Mouse (Mus musculus) hindbrain, embryonic 14.5 days (tissue): ENCODE measurements around the gene Pdp2. TPM values are rescaled to one million over a fixed set of nuclear protein-coding genes. Genes with fewer than 3 reads are reported as not detected.

Experiments
- ATAC-seq: fragments of 200-750 bp; cut with Nextera tagmentation; 2 replicates; pipeline ENCODE4 v1.8.0; 2017; ENCODE audit warnings: moderate number of reproducible peaks, mild to moderate bottlenecking, moderate TSS enrichment, moderate library complexity; ENCODE audit not compliant: low FRiP score
- DNase-seq: peaks from one replicate; pipeline ENCODE4 v3.0.0-alpha.2; 2015; ENCODE audit warnings: low spot score
- H3K27ac ChIP-seq: fragments of 300-500 bp; sonication (generic); 2 replicates; pipeline ENCODE4 v1.5.1; 2014; ENCODE audit warnings: mild to moderate bottlenecking, moderate library complexity
- H3K27me3 ChIP-seq: fragments of 300-500 bp; sonication (generic); 2 replicates; pipeline ENCODE4 v1.6.1; 2014; ENCODE audit warnings: mild to moderate bottlenecking, low read length, mixed read lengths; ENCODE audit not compliant: control insufficient read depth, insufficient read depth
- H3K36me3 ChIP-seq: fragments of 300-500 bp; sonication (generic); replicated peaks from 2 replicates; pipeline ENCODE4 v1.6.1; 2014; ENCODE audit not compliant: control insufficient read depth, insufficient read depth
- H3K4me1 ChIP-seq: fragments of 300-500 bp; sonication (generic); replicated peaks from 2 replicates; pipeline ENCODE4 v1.6.1; 2014; ENCODE audit warnings: antibody characterized with exemption, low read length, mixed read lengths; ENCODE audit not compliant: control insufficient read depth, insufficient read depth
- H3K4me2 ChIP-seq: fragments of 300-500 bp; sonication (generic); replicated peaks from 2 replicates; pipeline ENCODE4 v1.6.1; 2014; ENCODE audit warnings: mild to moderate bottlenecking, moderate library complexity
- H3K4me3 ChIP-seq: fragments of 300-500 bp; sonication (generic); replicated peaks from 2 replicates; pipeline ENCODE4 v1.5.1; 2014; ENCODE audit warnings: mild to moderate bottlenecking, low read length
- H3K9ac ChIP-seq: fragments of 300-500 bp; sonication (generic); 2 replicates; pipeline ENCODE4 v1.6.1; 2014
- H3K9me3 ChIP-seq: fragments of 300-500 bp; sonication (generic); 2 replicates; pipeline ENCODE4 v1.6.1; 2016; ENCODE audit warnings: low read length; ENCODE audit not compliant: control insufficient read depth
- WGBS: fragments of 180-500 bp; shearing (Covaris S2); extraction: QIAGEN DNeasy Blood & Tissue Kit; methylation state at CpG from one replicate; pipeline ENCODE4 v1.1.7; 2014; 5-methylcytosine and 5-hydroxymethylcytosine counted together
- polyA plus RNA-seq: library from polyadenylated mRNA; unstranded; fragments of >200 nt; fragmentation: Nextera tagmentation; extraction: Ambion mirVana; gene quantifications from 2 replicates; pipeline ENCODE4 v1.2.1, GENCODE M21; 2014

The Pdp2 gene
- polyA plus RNA-seq, 1 experiment from 2014 or later, result 18.7 TPM

DNA sequence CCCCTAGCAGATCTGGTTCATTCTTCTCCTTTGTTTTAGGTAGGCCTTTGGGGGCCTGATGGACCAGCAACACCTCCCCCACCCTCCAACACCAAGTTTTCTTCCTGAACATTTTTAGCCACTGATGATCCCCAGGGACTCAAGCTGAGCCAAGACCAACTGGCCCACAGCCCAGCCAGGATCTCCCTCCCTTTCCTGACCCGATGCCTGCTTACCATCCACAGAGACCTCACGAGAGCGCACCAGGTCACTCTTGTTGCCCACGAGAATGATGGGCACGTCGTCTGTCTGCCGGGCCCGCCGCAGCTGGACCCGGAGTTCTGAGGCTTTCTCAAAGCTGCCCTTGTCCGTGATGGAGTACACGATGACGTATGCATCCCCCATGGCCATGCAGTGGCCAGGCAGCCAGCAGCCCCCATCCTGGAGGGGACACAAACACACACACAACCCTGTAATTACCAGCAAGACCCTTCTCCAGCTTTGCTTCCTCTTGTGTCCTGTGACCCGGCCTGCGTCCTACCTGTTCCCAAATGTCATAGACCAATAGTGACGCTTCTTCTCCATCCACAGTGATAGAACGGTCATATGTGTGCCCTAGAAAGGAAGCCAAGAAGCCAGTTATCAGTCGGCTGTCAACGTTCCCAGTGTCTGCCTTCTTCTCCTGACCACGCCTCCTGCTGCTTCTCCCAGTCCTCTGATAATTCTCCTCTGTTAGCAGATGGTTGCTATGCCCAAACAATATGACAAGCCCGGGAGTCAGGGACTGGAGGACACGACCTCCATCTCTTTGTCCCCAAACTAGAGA lies 38.3 kb downstream of the Pdp2 start:
- no peak overlapping the region for H3K4me3 ChIP-seq
- no peaks in the 10 kb centered on the region for H3K36me3 ChIP-seq
- WGBS, result 73% methylated on average over 22 of the region's 22 CpGs
- H3K4me2 ChIP-seq, result no peak overlapping the region
- DNase-seq (no peak), ATAC-seq (no peak)
- H3K4me1 ChIP-seq, result peaks cover 8% of the 10 kb centered on the region; the same call in 1 of the 2 replicates
- H3K9me3 ChIP-seq, result no peaks in the 10 kb centered on the region
- peaks cover 27% of the 10 kb centered on the region for H3K27me3 ChIP-seq
- no peak overlapping the region for H3K27ac ChIP-seq
- H3K9ac ChIP-seq, result no peak overlapping the region

DNA sequence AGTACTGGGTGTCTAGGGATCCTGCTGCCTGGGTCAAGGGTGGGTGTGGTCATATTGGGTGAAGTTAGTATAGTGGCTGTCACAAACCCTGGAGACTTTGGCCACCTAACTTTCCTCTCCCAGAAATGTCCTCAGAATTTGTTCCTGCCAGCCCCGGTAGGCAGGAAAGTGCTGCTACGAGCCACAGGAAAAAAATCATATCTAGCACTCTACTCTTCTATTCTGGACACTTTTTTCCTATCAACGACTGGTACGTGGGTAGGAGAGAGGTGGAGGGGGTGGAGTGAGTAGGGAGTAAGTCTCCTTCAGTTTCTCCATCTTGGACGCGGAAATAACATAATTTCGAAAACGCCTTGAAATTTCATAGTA lies 38.8 kb downstream of the Pdp2 start:
- Histone ChIP-seq H3K27ac (no peak overlapping the region), H3K9ac (no peak overlapping the region), H3K4me1 (peaks cover 8% of the 10 kb centered on the region; the same call in 1 of the 2 replicates), H3K4me3 (no peak overlapping the region), H3K36me3 (peaks cover under 1% of the 10 kb centered on the region; the same call in 1 of the 2 replicates), H3K9me3 (no peaks in the 10 kb centered on the region), H3K4me2 (peak overlapping the region; percentile 60), H3K27me3 (peaks cover 27% of the 10 kb centered on the region)
- ATAC-seq (no peak), DNase-seq (no peak)
- WGBS, result 38% methylated on average over 8 of the region's 8 CpGs

DNA sequence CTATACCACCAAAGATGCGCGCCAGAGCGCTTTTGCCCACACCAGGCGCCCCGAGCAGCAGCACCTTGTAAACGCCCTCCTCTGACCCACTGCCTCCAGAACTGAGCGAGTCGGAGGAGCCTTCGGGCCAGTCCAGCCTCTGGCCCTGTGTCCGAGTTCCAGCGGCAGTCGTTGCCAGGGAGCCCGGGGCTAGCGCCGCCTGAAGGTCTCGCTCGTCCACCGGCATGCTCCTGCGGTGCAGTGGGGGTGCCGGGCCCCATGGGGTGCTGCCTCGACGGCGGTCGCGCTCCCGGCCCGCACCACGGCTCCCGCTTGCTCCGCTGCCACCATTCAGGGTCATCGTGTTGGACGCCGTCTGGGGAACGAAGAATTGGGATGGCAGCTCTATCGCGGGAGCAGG lies 39.3 kb downstream of the Pdp2 start:
- under 1% methylated on average over 36 of the region's 36 CpGs for WGBS
- peak overlapping the region; percentile 60 for H3K4me2 ChIP-seq
- DNase-seq, result no peak
- peaks cover 6% of the 10 kb centered on the region for H3K36me3 ChIP-seq
- no peak overlapping the region for H3K27ac ChIP-seq
- peak; percentile 18 for ATAC-seq
- peaks cover 27% of the 10 kb centered on the region for H3K27me3 ChIP-seq
- H3K9me3 ChIP-seq, result no peaks in the 10 kb centered on the region
- H3K4me1 ChIP-seq, result peaks cover 8% of the 10 kb centered on the region; the same call in 1 of the 2 replicates
- peak overlapping the region; percentile 40; the same call in 1 of the 2 replicates for H3K9ac ChIP-seq
- H3K4me3 ChIP-seq, result peak overlapping the region; percentile 26

- Histone ChIP-seq H3K4me3 (peak within 1 kb of the TSS; percentile 26), H3K4me1 (peaks cover 8% of the 10 kb centered on the region; the same call in 1 of the 2 replicates), H3K36me3 (peaks cover 7% of the 10 kb centered on the region), H3K9ac (peak within 1 kb of the TSS; percentile 40; the same call in 1 of the 2 replicates), H3K4me2 (peak within 1 kb of the TSS; percentile 60), H3K27ac (no peak within 1 kb of the TSS), H3K27me3 (peaks cover 27% of the 10 kb centered on the region), H3K9me3 (no peaks in the 10 kb centered on the region)
- ATAC-seq (peak; percentile 66), DNase-seq (peak; percentile 34)
- WGBS, result 1% methylated on average over 23 of the region's 28 CpGs
Measured at GRCm38 (mm10) chr8:104630981-104631663, 39.9 kb downstream of the Pdp2 start, which contains the start of gene Rrad. Rrad (minus strand) TSS chr8:104631327.

- Histone ChIP-seq H3K9me3 (no peaks in the 10 kb centered on the region), H3K9ac (no peak overlapping the region), H3K4me3 (0 out of 2 replicates have a peak overlapping the region, but pooled peaks have one; percentile 26), H3K27me3 (peaks cover 27% of the 10 kb centered on the region), H3K4me2 (0 out of 2 replicates have a peak overlapping the region, but pooled peaks have one; percentile 60), H3K36me3 (peaks cover 7% of the 10 kb centered on the region), H3K27ac (no peak overlapping the region), H3K4me1 (peaks cover 8% of the 10 kb centered on the region; the same call in 1 of the 2 replicates)
- no peak for ATAC-seq
- DNase-seq, result no peak
- 28% methylated on average over 5 of the region's 5 CpGs for WGBS
Measured at GRCm38 (mm10) chr8:104631975-104632374, 40.7 kb downstream of the Pdp2 start.

DNA sequence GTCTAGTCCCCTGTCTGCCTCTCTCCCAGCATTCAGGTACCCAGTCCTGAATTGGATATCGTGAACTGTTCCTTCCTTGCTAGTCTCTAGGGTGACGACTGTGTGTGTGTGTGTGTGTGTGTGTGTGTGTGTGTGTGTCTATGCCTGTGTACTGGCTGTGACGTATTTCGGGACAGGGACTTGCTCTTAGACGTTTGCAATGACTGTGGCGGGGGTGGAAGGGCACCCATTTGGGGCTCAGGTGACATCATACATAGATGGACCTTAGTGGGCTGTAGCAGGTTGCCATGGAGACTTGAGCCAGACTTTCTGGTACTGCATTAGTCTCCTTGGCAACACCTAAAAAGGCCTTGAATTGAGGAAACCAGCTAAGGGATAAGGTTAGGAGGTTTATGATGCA lies 41.2 kb downstream of the Pdp2 start:
- WGBS, result 58% methylated on average over 6 of the region's 6 CpGs
- Histone ChIP-seq H3K9me3 (no peaks in the 10 kb centered on the region), H3K27me3 (peaks cover 27% of the 10 kb centered on the region), H3K9ac (no peak overlapping the region), H3K27ac (no peak overlapping the region), H3K4me3 (no peak overlapping the region), H3K4me2 (no peak overlapping the region), H3K36me3 (peaks cover 7% of the 10 kb centered on the region), H3K4me1 (peaks cover 8% of the 10 kb centered on the region; the same call in 1 of the 2 replicates)
- no peak for ATAC-seq
- no peak for DNase-seq

DNA sequence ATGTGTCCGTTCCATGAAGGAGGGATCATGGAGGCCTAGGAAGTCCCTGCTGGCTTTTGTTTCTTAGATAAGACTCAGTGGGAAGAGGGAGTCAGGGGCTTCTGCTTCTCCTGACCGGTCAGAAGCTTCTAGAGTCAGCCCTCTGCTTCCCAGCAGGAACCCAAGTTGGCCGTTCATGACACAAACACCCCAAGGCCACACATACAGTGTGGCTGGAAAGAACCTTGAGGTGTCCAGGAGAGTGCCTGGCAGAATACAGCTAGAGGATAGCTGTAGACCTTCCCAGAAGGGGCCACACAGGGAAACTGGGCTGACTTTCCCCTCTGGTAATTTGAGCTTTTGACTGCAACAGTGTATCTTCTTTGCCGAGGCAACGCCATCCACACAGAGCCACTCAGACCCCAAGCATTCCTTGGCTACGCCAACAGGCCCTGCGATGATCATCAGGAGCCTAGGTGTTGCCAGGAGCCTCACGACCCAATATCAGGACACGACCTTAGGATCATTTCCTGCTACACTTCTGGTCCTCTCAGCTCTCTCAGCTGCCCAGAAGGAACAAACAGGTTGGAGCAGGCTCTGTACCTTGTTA lies 42.0 kb downstream of the Pdp2 start:
- no peak overlapping the region for H3K27ac ChIP-seq
- H3K4me1 ChIP-seq, result peaks cover 8% of the 10 kb centered on the region; the same call in 1 of the 2 replicates
- ATAC-seq (no peak), DNase-seq (no peak)
- peaks cover 27% of the 10 kb centered on the region for H3K27me3 ChIP-seq
- 76% methylated on average over 9 of the region's 9 CpGs for WGBS
- no peak overlapping the region for H3K4me3 ChIP-seq
- H3K9me3 ChIP-seq, result no peaks in the 10 kb centered on the region
- peaks cover 14% of the 10 kb centered on the region for H3K36me3 ChIP-seq
- no peak overlapping the region for H3K9ac ChIP-seq
- no peak overlapping the region for H3K4me2 ChIP-seq

GRCm38 (mm10) chr8:104635004-104635710 lies 43.9 kb downstream of the Pdp2 start:
- peaks cover 17% of the 10 kb centered on the region for H3K27me3 ChIP-seq
- peaks cover 10% of the 10 kb centered on the region for H3K4me1 ChIP-seq
- no peak overlapping the region for H3K4me3 ChIP-seq
- DNase-seq, result no peak
- H3K9ac ChIP-seq, result no peak overlapping the region
- no peak for ATAC-seq
- whole genome bisulfite sequencing, result 94% methylated on average over 3 of the region's 3 CpGs
- no peak overlapping the region for H3K27ac ChIP-seq
- no peak overlapping the region for H3K4me2 ChIP-seq
- H3K36me3 ChIP-seq, result peaks cover 26% of the 10 kb centered on the region
- no peaks in the 10 kb centered on the region for H3K9me3 ChIP-seq
